11 mouse cellular contexts compared by ENCODE assay signal in genomic region chr7:34709111-34709510, GRCm38 (mm10). TPM values are rescaled to one million over a fixed set of nuclear protein-coding genes. Genes with fewer than 3 reads are reported as not detected.
A peak's percentile ranks its signal among the peaks of the same experiment; 100 is the strongest.
DNase-seq lines count a peak whose midpoint lies in the region; ATAC-seq and TF ChIP-seq lines count a peak whose summit lies in the region.
"Had no signal": no experiment of that assay in that cellular context is flagged by ENCODE, and none has a peak within 500 bp of the region (broad histone marks: within the 10 kb centered on the region; RNA-seq: fewer than 3 reads in every experiment).

No protein-coding gene starts in this region.

- H3K4me2 ChIP-seq in midbrain, embryonic 11.5 days = no peak overlapping the region
- H3K4me2 ChIP-seq in midbrain, embryonic 15.5 days = no peak overlapping the region
- H3K4me2 ChIP-seq: embryonic facial prominence, embryonic 12.5 days had no signal

- 82% methylated on average over 4 of the region's 4 CpGs for WGBS in midbrain, embryonic 11.5 days
- 68% methylated on average over 4 of the region's 4 CpGs for WGBS in midbrain, embryonic 15.5 days
- WGBS in thymus, adult 2 months = 99% methylated on average over 4 of the region's 4 CpGs

- no peak for ATAC-seq in midbrain, embryonic 11.5 days (ENCODE audit: low FRiP score)
- ATAC-seq in midbrain, embryonic 15.5 days (replicated peaks) = no peak

- peak; percentile 47 for DNase-seq in gastrocnemius, postnatal 10 days
- DNase-seq in gastrocnemius, adult 18-20 months (ENCODE audit: low spot score) = no peak
- DNase-seq in midbrain, embryonic 11.5 days (ENCODE audit: low spot score, missing footprints) = peak; percentile 23
- DNase-seq in gastrocnemius, postnatal 25 days = peak; percentile 39
- DNase-seq in layer of hippocampus, postnatal 14 days (ENCODE audit: low spot score in 2 of 2) = peak; percentile 46 to 71
- DNase-seq in thymus, adult 2 months = no peak
- DNase-seq: kidney, postnatal 14 days; lung, adult 2 months had no signal

- H3K36me3 ChIP-seq in midbrain, embryonic 11.5 days (ENCODE audit: control insufficient read depth, insufficient read depth, low read length) = no peaks in the 10 kb centered on the region
- no peaks in the 10 kb centered on the region for H3K36me3 ChIP-seq in midbrain, embryonic 15.5 days (replicated peaks)
- H3K36me3 ChIP-seq in thymus, adult 2 months (ENCODE audit: control insufficient read depth, insufficient read depth, low read length) = no peaks in the 10 kb centered on the region
- H3K36me3 ChIP-seq: embryonic facial prominence, embryonic 12.5 days had no signal

- H3K27me3 ChIP-seq in midbrain, embryonic 11.5 days (ENCODE audit: control insufficient read depth, insufficient read depth, low read length) = no peaks in the 10 kb centered on the region
- H3K27me3 ChIP-seq in midbrain, embryonic 15.5 days (replicated peaks) = no peaks in the 10 kb centered on the region
- no peaks in the 10 kb centered on the region for H3K27me3 ChIP-seq in thymus, adult 2 months (ENCODE audit: control insufficient read depth, insufficient read depth, low read length)

- no peak for TF ChIP-seq POLR2A in thymus, adult 2 months (IDR thresholded peaks at IDR 0.05; ENCODE audit: control insufficient read depth, extremely low read depth, insufficient read depth, low read length, poor library complexity)

- no peak overlapping the region for H3K27ac ChIP-seq in midbrain, embryonic 11.5 days (ENCODE audit: low read depth, low read length)
- H3K27ac ChIP-seq in midbrain, embryonic 15.5 days = no peak overlapping the region
- no peak overlapping the region for H3K27ac ChIP-seq in thymus, adult 2 months (ENCODE audit: control insufficient read depth, insufficient read depth, low read length)
- H3K27ac ChIP-seq: embryonic facial prominence, embryonic 12.5 days had no signal

- no peak for TF ChIP-seq CTCF in thymus, adult 2 months (IDR thresholded peaks at IDR 0.05; ENCODE audit: borderline replicate concordance, control insufficient read depth, extremely low read depth, insufficient read depth, low read length, poor library complexity)

- H3K9ac ChIP-seq in midbrain, embryonic 11.5 days (ENCODE audit: low read length) = no peak overlapping the region
- no peak overlapping the region for H3K9ac ChIP-seq in midbrain, embryonic 15.5 days
- H3K9ac ChIP-seq: embryonic facial prominence, embryonic 12.5 days had no signal

- no peaks in the 10 kb centered on the region for H3K4me1 ChIP-seq in midbrain, embryonic 11.5 days (ENCODE audit: control insufficient read depth, insufficient read depth, low read length)
- H3K4me1 ChIP-seq in midbrain, embryonic 15.5 days = no peaks in the 10 kb centered on the region; the same call in 1 of the 2 replicates
- no peaks in the 10 kb centered on the region for H3K4me1 ChIP-seq in thymus, adult 2 months (replicated peaks; ENCODE audit: control insufficient read depth, insufficient read depth, low read length)

- H3K4me3 ChIP-seq in midbrain, embryonic 11.5 days (ENCODE audit: low read depth, low read length) = no peak overlapping the region
- no peak overlapping the region for H3K4me3 ChIP-seq in midbrain, embryonic 15.5 days
- H3K4me3 ChIP-seq in thymus, adult 2 months (ENCODE audit: control insufficient read depth, insufficient read depth, low read length) = no peak overlapping the region
- H3K4me3 ChIP-seq: embryonic facial prominence, embryonic 12.5 days had no signal

- no peaks in the 10 kb centered on the region for H3K9me3 ChIP-seq in midbrain, embryonic 11.5 days (ENCODE audit: control insufficient read depth, low read length)
- no peaks in the 10 kb centered on the region for H3K9me3 ChIP-seq in midbrain, embryonic 15.5 days

RNA-seq across cellular contexts. Expression of gene Kctd15, which starts 52.6 kb away (rescaled TPM):
- 10 to 100 TPM; 37.0 to 37.2 TPM for total RNA-seq in gastrocnemius, postnatal 10 days (2021)
- total RNA-seq in gastrocnemius, adult 18-20 months (2021) = 10 to 100 TPM; 45.8 to 49.0 TPM
- polyA plus RNA-seq in midbrain, embryonic 11.5 days (2014; fragmentation: Nextera tagmentation; extraction: Ambion mirVana) = 13.6 and 15.9 TPM in 2 replicates
- 29.1 and 31.7 TPM in 2 replicates for polyA plus RNA-seq in midbrain, embryonic 15.5 days (2015; fragmentation: Nextera tagmentation; extraction: Ambion mirVana)
- 10 to 100 TPM; 32.5 to 36.8 TPM for total RNA-seq in gastrocnemius, postnatal 25 days (2021)
- total RNA-seq in layer of hippocampus, postnatal 14 days (2021) = 10 to 100 TPM; 15.9 to 16.4 TPM
- polyA plus RNA-seq in thymus, adult 2 months (2012; rRNA removed) = 11.9 and 14.2 TPM in 2 replicates
- total RNA-seq: megakaryocyte-erythroid progenitor cell, adult 5-6 weeks had no signal

Comparison
In these comparisons a context has a peak if more than half of its experiments do, and no peak if none do; other contexts are left out.
1. DNase-seq: peak in gastrocnemius, postnatal 10 days (single experiment), midbrain, embryonic 11.5 days (single experiment), gastrocnemius, postnatal 25 days (single experiment) and layer of hippocampus, postnatal 14 days (2 of 2); none in gastrocnemius, adult 18-20 months (single experiment) and thymus, adult 2 months (single experiment).